Mouse (Mus musculus): Measurements from ENCODE around the gene Ppil1. TPM values are rescaled to one million over a fixed set of nuclear protein-coding genes. Genes with fewer than 3 reads are reported as not detected.
"Not testable (repeated sequence)": the region's sequence is repeated elsewhere in the genome, so short reads cannot be mapped to it uniquely, and the experiment has no call there.

The Ppil1 gene
- polyA plus RNA-seq, 1 experiment from 2014 or later, result 134 TPM

DNA sequence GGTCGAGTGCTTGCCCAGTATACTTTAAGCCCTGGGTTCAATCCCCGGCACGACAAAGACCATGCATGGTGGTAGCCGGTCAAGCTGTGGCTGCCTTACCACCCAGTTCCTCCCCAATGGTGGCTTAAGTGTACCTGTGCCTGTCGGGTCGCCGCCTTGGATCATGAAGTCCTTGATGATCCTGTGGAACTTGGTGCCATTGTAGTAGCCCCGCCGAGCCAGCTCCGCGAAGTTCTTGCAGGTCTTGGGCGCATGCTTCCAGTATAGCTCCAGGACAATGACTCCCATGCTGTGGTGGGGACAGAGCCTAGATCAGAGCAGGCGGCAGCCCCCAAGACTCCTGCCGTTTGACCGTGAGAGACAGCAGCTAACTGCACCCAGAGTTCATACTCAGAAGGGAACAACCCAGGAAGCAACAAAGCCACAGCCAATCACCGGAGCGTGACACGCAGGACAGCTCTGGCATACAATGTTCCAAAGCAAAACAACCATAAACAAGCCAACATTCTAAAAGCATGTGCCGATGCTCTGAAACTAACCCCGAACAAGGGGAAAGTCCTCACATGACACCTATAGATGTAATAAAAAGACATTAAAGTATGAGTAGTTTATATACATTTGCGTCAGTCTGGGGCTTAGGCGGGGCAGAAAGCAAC lies 2.3 kb downstream of the Ppil1 start:
- no peak for ATAC-seq (ENCODE audit: insufficient number of reproducible peaks, insufficient read depth, low FRiP score, low read depth)
- no peaks in the 10 kb centered on the region for H3K9me3 ChIP-seq (ENCODE audit: control insufficient read depth, low read depth, low read length)
- no peak overlapping the region for H3K4me3 ChIP-seq (ENCODE audit: low read depth, low read length)
- WGBS, result 89% methylated on average over 22 of the region's 22 CpGs
- peaks cover 11% of the 10 kb centered on the region for H3K4me1 ChIP-seq (ENCODE audit: control insufficient read depth, insufficient read depth, low read length)
- no peak overlapping the region for H3K9ac ChIP-seq (replicated peaks; ENCODE audit: low read depth, low read length)
- peaks cover 30% of the 10 kb centered on the region for H3K36me3 ChIP-seq (ENCODE audit: control insufficient read depth, insufficient read depth, low read length)
- no peaks in the 10 kb centered on the region for H3K27me3 ChIP-seq (ENCODE audit: control insufficient read depth, insufficient read depth, low read length)
- no peak overlapping the region; the same call in 1 of the 2 replicates for H3K4me2 ChIP-seq (replicated peaks; ENCODE audit: low read depth, low read length)
- H3K27ac ChIP-seq (ENCODE audit: low read length), result no peak overlapping the region

DNA sequence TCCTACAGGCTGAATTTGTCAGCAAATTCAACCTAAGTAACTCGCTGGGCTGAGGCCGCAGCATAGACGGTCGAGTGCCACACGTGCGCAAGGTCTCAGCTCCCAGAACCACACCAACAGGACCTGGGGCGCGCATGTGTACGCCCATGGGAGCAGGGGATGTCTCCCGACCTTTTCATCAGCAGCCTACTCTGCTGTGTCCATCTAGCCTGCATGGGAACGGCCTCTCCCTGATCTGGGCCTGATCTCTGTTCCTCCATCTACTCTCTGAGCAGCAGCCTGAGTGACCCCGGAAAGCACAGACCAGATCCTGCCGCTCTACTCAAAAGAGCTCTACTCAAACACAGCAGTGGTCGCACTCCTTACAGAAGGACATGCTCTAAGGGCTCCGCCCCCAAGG lies 3.5 kb downstream of the Ppil1 start:
- Histone ChIP-seq H3K4me2 (replicated peaks; ENCODE audit: low read depth, low read length) (no peak overlapping the region), H3K4me1 (ENCODE audit: control insufficient read depth, insufficient read depth, low read length) (peaks cover 11% of the 10 kb centered on the region), H3K27ac (ENCODE audit: low read length) (no peak overlapping the region), H3K27me3 (ENCODE audit: control insufficient read depth, insufficient read depth, low read length) (no peaks in the 10 kb centered on the region), H3K9me3 (ENCODE audit: control insufficient read depth, low read depth, low read length) (no peaks in the 10 kb centered on the region), H3K9ac (replicated peaks; ENCODE audit: low read depth, low read length) (no peak overlapping the region), H3K36me3 (ENCODE audit: control insufficient read depth, insufficient read depth, low read length) (peaks cover 34% of the 10 kb centered on the region), H3K4me3 (ENCODE audit: low read depth, low read length) (no peak overlapping the region)
- no peak for ATAC-seq (ENCODE audit: insufficient number of reproducible peaks, insufficient read depth, low FRiP score, low read depth)
- WGBS, result 86% methylated on average over 15 of the region's 15 CpGs

DNA sequence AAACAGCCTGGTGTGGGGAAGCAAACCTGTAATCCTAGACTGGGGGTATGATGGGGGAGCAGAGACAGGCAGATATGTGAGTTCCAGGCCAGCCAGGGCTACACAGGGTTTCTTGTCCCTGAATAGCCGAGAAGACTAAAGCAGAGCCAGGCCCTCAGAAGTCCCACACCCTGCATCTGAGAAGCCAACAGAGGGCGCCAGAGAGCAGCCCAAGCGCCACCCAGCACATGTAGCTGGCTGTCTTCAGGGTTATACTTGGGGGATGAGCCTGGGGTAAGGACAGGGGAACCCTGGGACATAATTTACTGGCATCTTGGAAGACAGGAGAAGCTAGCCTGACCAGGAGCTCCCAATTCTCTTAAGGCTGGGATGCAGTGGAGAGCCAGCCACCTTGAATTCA lies 4.5 kb downstream of the Ppil1 start:
- 5% methylated on average over 3 of the region's 3 CpGs for WGBS
- ATAC-seq (ENCODE audit: insufficient number of reproducible peaks, insufficient read depth, low FRiP score, low read depth), result peak; percentile 62; the same call in 1 of the 2 replicates
- H3K27me3 ChIP-seq (ENCODE audit: control insufficient read depth, insufficient read depth, low read length), result no peaks in the 10 kb centered on the region
- H3K9ac ChIP-seq (replicated peaks; ENCODE audit: low read depth, low read length), result no peak overlapping the region
- no peak overlapping the region for H3K4me3 ChIP-seq (ENCODE audit: low read depth, low read length)
- H3K27ac ChIP-seq (ENCODE audit: low read length), result no peak overlapping the region; the same call in 1 of the 2 replicates
- H3K9me3 ChIP-seq (ENCODE audit: control insufficient read depth, low read depth, low read length), result no peaks in the 10 kb centered on the region
- H3K36me3 ChIP-seq (ENCODE audit: control insufficient read depth, insufficient read depth, low read length), result peaks cover 36% of the 10 kb centered on the region
- peaks cover 8% of the 10 kb centered on the region for H3K4me1 ChIP-seq (ENCODE audit: control insufficient read depth, insufficient read depth, low read length)
- no peak overlapping the region for H3K4me2 ChIP-seq (replicated peaks; ENCODE audit: low read depth, low read length)

DNA sequence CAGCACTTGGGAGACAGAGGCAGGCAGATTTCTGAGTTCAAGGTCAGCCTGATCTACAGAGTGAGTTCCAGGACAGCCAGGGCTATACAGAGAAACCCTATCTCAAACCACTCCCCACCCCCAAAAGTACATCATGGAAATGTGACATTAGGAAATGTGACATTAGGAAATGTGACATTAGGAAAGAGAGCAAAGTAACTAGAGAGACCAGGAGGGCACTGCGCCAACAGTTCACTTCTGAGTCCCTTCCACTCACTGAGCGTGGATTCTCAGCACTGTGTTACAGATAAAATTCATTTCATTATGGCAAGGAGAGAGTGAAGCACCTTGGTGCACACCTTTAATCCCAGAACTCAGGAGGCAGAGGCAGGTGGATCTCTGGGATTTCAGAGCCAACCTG lies 5.1 kb downstream of the Ppil1 start:
- H3K27ac ChIP-seq (ENCODE audit: low read length), result no peak overlapping the region
- H3K27me3 ChIP-seq (ENCODE audit: control insufficient read depth, insufficient read depth, low read length), result no peaks in the 10 kb centered on the region
- no peak for ATAC-seq (ENCODE audit: insufficient number of reproducible peaks, insufficient read depth, low FRiP score, low read depth)
- H3K4me1 ChIP-seq (ENCODE audit: control insufficient read depth, insufficient read depth, low read length), result peaks cover 5% of the 10 kb centered on the region
- H3K4me3 ChIP-seq (ENCODE audit: low read depth, low read length), result no peak overlapping the region
- 87% methylated on average over 2 of the region's 2 CpGs for WGBS
- no peak overlapping the region for H3K4me2 ChIP-seq (replicated peaks; ENCODE audit: low read depth, low read length)
- H3K9me3 ChIP-seq (ENCODE audit: control insufficient read depth, low read depth, low read length), result no peaks in the 10 kb centered on the region
- H3K9ac ChIP-seq (replicated peaks; ENCODE audit: low read depth, low read length), result no peak overlapping the region
- H3K36me3 ChIP-seq (ENCODE audit: control insufficient read depth, insufficient read depth, low read length), result peaks cover 42% of the 10 kb centered on the region

DNA sequence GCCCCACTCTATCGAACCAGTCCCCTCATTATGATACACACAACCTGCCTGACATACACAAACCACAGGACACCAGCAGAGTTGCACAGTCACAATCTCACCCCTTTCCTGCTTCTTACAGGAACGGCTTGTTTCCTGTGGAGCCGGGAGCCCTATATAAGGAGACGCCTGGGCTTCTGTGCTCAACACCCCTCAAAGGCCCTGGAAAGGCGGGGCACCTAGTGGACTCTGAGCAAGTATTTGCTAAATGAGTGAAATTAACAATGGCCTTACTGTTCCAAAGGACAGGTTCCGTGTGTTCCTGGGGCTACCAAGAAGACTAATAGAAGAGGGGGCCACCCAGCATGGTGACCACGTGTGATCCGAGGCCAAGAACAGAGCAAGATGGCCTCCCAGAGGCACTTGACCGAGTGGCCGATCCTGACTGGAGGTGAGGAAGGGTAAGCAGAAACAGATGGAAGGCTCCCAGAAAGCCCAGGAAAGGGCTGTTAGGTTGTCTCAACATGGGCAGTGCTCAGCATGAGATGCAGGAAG lies 5.9 kb downstream of the Ppil1 start:
- ATAC-seq (ENCODE audit: insufficient number of reproducible peaks, insufficient read depth, low FRiP score, low read depth), result no peak
- H3K4me1 ChIP-seq (ENCODE audit: control insufficient read depth, insufficient read depth, low read length), result peaks cover 5% of the 10 kb centered on the region
- WGBS, result 85% methylated on average over 10 of the region's 10 CpGs
- H3K9ac ChIP-seq (replicated peaks; ENCODE audit: low read depth, low read length), result no peak overlapping the region
- H3K9me3 ChIP-seq (ENCODE audit: control insufficient read depth, low read depth, low read length), result no peaks in the 10 kb centered on the region
- no peaks in the 10 kb centered on the region for H3K27me3 ChIP-seq (ENCODE audit: control insufficient read depth, insufficient read depth, low read length)
- H3K4me2 ChIP-seq (replicated peaks; ENCODE audit: low read depth, low read length), result no peak overlapping the region
- no peak overlapping the region for H3K4me3 ChIP-seq (ENCODE audit: low read depth, low read length)
- H3K27ac ChIP-seq (ENCODE audit: low read length), result no peak overlapping the region
- peaks cover 45% of the 10 kb centered on the region for H3K36me3 ChIP-seq (ENCODE audit: control insufficient read depth, insufficient read depth, low read length)

DNA sequence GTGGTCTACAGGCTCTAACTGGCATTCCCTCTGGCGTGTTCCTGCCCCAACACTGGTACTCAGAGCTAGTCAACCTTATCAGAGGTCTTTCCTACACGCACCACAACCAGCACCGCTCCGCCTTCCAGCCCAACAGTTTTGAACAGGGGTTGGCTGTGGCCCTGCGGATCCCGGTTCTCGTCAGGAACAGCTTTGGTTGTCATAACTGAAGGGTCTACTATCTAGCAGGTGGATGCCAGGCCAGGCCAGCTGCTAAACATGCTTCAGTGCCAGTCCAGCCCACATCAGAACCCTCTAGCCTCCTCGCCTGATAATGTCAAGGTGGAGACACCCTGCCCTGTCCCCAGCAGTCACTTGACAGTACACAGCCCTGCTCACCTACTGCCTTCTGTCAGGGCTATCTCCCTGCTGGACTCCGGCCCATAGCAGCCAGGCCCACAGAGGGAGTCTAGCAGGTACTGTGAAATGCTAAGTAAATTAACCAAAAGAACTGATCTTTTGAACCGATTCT lies 6.9 kb downstream of the Ppil1 start:
- H3K9ac ChIP-seq (replicated peaks; ENCODE audit: low read depth, low read length), result no peak overlapping the region
- no peak overlapping the region for H3K27ac ChIP-seq (ENCODE audit: low read length)
- H3K4me2 ChIP-seq (replicated peaks; ENCODE audit: low read depth, low read length), result no peak overlapping the region
- WGBS, result 91% methylated on average over 10 of the region's 10 CpGs
- peaks cover 47% of the 10 kb centered on the region for H3K36me3 ChIP-seq (ENCODE audit: control insufficient read depth, insufficient read depth, low read length)
- no peaks in the 10 kb centered on the region for H3K27me3 ChIP-seq (ENCODE audit: control insufficient read depth, insufficient read depth, low read length)
- H3K4me3 ChIP-seq (ENCODE audit: low read depth, low read length), result no peak overlapping the region
- no peaks in the 10 kb centered on the region for H3K9me3 ChIP-seq (ENCODE audit: control insufficient read depth, low read depth, low read length)
- no peaks in the 10 kb centered on the region for H3K4me1 ChIP-seq (ENCODE audit: control insufficient read depth, insufficient read depth, low read length)
- no peak for ATAC-seq (ENCODE audit: insufficient number of reproducible peaks, insufficient read depth, low FRiP score, low read depth)

DNA sequence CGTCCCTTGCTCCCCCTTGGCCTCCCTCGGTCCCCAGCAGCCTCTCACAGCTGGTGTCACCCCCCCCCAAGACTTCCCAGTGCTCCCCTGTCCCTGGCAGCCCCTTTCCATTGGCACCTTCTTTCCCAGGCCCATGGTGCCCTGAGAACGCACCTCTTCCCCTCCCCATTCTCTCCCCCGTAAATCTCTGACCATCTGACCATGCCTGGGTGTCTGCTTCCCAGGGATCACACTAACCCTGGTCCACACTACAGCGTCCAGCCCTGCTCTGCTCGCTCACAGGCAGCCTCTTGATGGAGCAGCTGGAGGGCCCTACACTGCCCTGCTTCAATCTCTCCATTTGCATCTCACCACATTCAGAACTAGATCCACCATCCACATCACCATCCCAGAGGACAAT lies 7.5 kb downstream of the Ppil1 start:
- 77% methylated on average over 6 of the region's 6 CpGs for WGBS
- Histone ChIP-seq H3K27ac (ENCODE audit: low read length) (no peak overlapping the region), H3K4me1 (ENCODE audit: control insufficient read depth, insufficient read depth, low read length) (no peaks in the 10 kb centered on the region)

DNA sequence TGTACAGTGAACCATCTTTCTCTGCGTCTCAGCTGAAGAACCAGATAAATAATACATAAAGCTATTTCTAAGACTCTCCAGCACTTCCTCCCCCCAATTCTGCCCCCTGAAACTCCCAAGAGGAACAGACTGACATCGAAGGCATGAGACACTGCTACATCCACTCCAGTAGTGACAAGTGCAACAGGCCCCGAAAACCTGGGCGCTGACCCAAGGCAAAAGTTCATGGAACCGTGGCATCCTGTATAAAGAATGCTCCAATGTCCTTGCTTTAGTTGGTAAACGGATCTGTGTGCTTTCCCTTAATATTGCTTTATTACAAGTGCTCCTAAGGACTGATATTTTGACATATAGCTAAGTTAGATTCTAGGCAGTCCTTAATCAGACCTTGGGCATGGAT lies 9.2 kb downstream of the Ppil1 start:
- H3K27ac ChIP-seq (ENCODE audit: low read length); H3K4me1 ChIP-seq (ENCODE audit: control insufficient read depth, insufficient read depth, low read length); H3K9ac ChIP-seq (replicated peaks; ENCODE audit: low read depth, low read length); H3K4me2 ChIP-seq (replicated peaks; ENCODE audit: low read depth, low read length); ATAC-seq (ENCODE audit: insufficient number of reproducible peaks, insufficient read depth, low FRiP score, low read depth); H3K4me3 ChIP-seq (ENCODE audit: low read depth, low read length); H3K9me3 ChIP-seq (ENCODE audit: control insufficient read depth, low read depth, low read length); H3K27me3 ChIP-seq (ENCODE audit: control insufficient read depth, insufficient read depth, low read length): not testable (repeated sequence)
- WGBS, result 93% methylated on average over 6 of the region's 6 CpGs
- peaks cover 47% of the 10 kb centered on the region for H3K36me3 ChIP-seq (ENCODE audit: control insufficient read depth, insufficient read depth, low read length)

More for the DNA sequence above, 7.5 kb downstream of the Ppil1 start:
- no peak overlapping the region for H3K4me2 ChIP-seq (replicated peaks; ENCODE audit: low read depth, low read length)
- H3K27me3 ChIP-seq (ENCODE audit: control insufficient read depth, insufficient read depth, low read length), result no peaks in the 10 kb centered on the region
- H3K9ac ChIP-seq (replicated peaks; ENCODE audit: low read depth, low read length), result no peak overlapping the region
- ATAC-seq (ENCODE audit: insufficient number of reproducible peaks, insufficient read depth, low FRiP score, low read depth), result no peak
- no peaks in the 10 kb centered on the region for H3K9me3 ChIP-seq (ENCODE audit: control insufficient read depth, low read depth, low read length)
- peaks cover 49% of the 10 kb centered on the region for H3K36me3 ChIP-seq (ENCODE audit: control insufficient read depth, insufficient read depth, low read length)
- H3K4me3 ChIP-seq (ENCODE audit: low read depth, low read length), result no peak overlapping the region

Data from stomach, embryonic 14.5 days (tissue).